Mouse (Mus musculus) testis, adult 2 months (tissue): ENCODE measurements at regions not wholly inside any gene's neighbourhood (a gene's known extent, or its start where the extent isn't known, plus 50 kb on each side); places are given as distances from the start of the nearest gene placed in this dataset.

Experiments used
- CTCF ChIP-seq: fragments of 200-500 bp; IDR thresholded peaks from 2 replicates; pipeline ENCODE4 v1.5.1; 2012; ENCODE audit warnings: low read depth, mild to moderate bottlenecking, inconsistent platforms, low read length, moderate library complexity; ENCODE audit not compliant: control insufficient read depth, insufficient read depth, insufficient replicate concordance
- POLR2A ChIP-seq: fragments of 200-500 bp; IDR thresholded peaks from 2 replicates; pipeline ENCODE4 v1.6.1; 2012; ENCODE audit warnings: low read depth, mild to moderate bottlenecking, inconsistent platforms, low read length, moderate library complexity; ENCODE audit not compliant: control insufficient read depth

DNA sequence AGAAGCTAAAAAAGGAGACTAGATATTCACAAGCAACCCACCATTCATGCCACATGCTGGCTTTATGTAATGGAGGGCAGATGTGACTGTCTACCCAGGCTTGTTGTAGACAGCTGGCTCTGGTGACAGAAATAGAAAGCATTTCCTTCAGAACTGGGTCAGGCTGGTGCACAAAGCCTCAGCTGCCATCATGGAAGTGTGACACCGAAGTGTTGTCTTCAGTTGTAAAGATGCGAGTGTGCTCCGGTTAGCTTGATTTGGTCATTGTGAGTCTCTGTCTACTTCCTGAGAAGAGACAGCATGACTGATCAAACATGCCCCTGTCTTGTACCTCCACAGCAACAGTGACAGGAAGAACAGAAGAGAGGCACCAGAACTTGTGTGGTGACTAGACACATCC is 77.7 kb upstream of the Itga6 start:
- TF ChIP-seq POLR2A (no peak), CTCF (no peak)
